Mouse (Mus musculus): Measurements from ENCODE around the gene Ptpn23. TPM values are rescaled to one million over a fixed set of nuclear protein-coding genes. Genes with fewer than 3 reads are reported as not detected.

Gene Ptpn23
- 59.0 TPM for total RNA-seq (2023)

GRCm38 (mm10) chr9:110408099-110408773, at the start of gene Ptpn23:
Gene Ptpn23, minus strand, starts transcription at chr9:110408213.

GRCm38 (mm10) chr9:110419511-110420112, 11.6 kb upstream of the Ptpn23 start, which contains the start of gene Ngp:
Gene Ngp, plus strand, starts transcription at chr9:110419747.

Other genes starting within 250 kb of the Ptpn23 start
- 3.2 TPM for gene Cspg5, start 164.4 kb downstream of the Ptpn23 start, total RNA-seq (2023)
- 7.4 TPM for gene Elp6, start 103.0 kb downstream of the Ptpn23 start, total RNA-seq (2023)
- 72.6 TPM for gene Scap, start 74.9 kb downstream of the Ptpn23 start, total RNA-seq (2023)
- gene Ngp, start 11.5 kb upstream of the Ptpn23 start, total RNA-seq (2023): 4.0 TPM
- 28.3 TPM for gene Klhl18, start 68.5 kb upstream of the Ptpn23 start, total RNA-seq (2023)
- gene Kif9, start 68.7 kb upstream of the Ptpn23 start, total RNA-seq (2023): 0.52 TPM
- gene Setd2, start 124.4 kb upstream of the Ptpn23 start, total RNA-seq (2023): 130 TPM
- gene Nradd, start 216.2 kb upstream of the Ptpn23 start, total RNA-seq (2023): 5.8 TPM
- 85.6 TPM for gene Nbeal2, start 245.9 kb upstream of the Ptpn23 start, total RNA-seq (2023)
- 86.0 TPM for gene Ccdc12, start 248.3 kb upstream of the Ptpn23 start, total RNA-seq (2023)

All from CD8-positive naive resting alpha-beta T cell, adult 57 days (primary cell).